Mouse (Mus musculus) heart, postnatal 0 days (tissue): ENCODE measurements around the gene Agbl4. TPM values are rescaled to one million over a fixed set of nuclear protein-coding genes. Genes with fewer than 3 reads are reported as not detected.

Experiments used
- ATAC-seq: fragments of 200-750 bp; cut with Nextera tagmentation; 2 replicates; pipeline ENCODE4 v1.8.0; 2017; ENCODE audit warnings: low read depth, moderate number of reproducible peaks, moderate library complexity; ENCODE audit not compliant: insufficient read depth
- DNase-seq: peaks from one replicate; pipeline ENCODE4 v3.0.0-alpha.2; 2016; ENCODE audit warnings: low spot score
- H3K27ac ChIP-seq: fragments of 300-500 bp; sonication (generic); 2 replicates; pipeline ENCODE4 v1.5.1; 2014; ENCODE audit warnings: low read depth, mild to moderate bottlenecking
- H3K27me3 ChIP-seq: fragments of 300-500 bp; sonication (generic); 2 replicates; pipeline ENCODE4 v1.6.1; 2014; ENCODE audit warnings: low read length, mixed read lengths; ENCODE audit not compliant: control insufficient read depth, insufficient read depth
- H3K36me3 ChIP-seq: fragments of 300-500 bp; sonication (generic); replicated peaks from 2 replicates; pipeline ENCODE4 v1.6.1; 2014; ENCODE audit warnings: low read length, mixed read lengths; ENCODE audit not compliant: control insufficient read depth, insufficient read depth
- H3K4me1 ChIP-seq: fragments of 300-500 bp; sonication (generic); 2 replicates; pipeline ENCODE4 v1.6.1; 2014; ENCODE audit warnings: antibody characterized with exemption; ENCODE audit not compliant: control insufficient read depth, insufficient read depth
- H3K4me2 ChIP-seq: fragments of 300-500 bp; sonication (generic); 2 replicates; pipeline ENCODE4 v1.6.1; 2014; ENCODE audit warnings: low read depth, mild to moderate bottlenecking, low read length, moderate library complexity
- H3K4me3 ChIP-seq: fragments of 300-500 bp; sonication (generic); 2 replicates; pipeline ENCODE4 v1.5.1; 2014; ENCODE audit warnings: low read depth, low read length
- H3K9ac ChIP-seq: fragments of 300-500 bp; sonication (generic); replicated peaks from 2 replicates; pipeline ENCODE4 v1.6.1; 2014; ENCODE audit warnings: low read depth, low read length, mixed read lengths
- H3K9me3 ChIP-seq: fragments of 300-500 bp; sonication (generic); replicated peaks from 2 replicates; pipeline ENCODE4 v1.6.1; 2016; ENCODE audit warnings: low read length; ENCODE audit not compliant: control insufficient read depth
- CTCF ChIP-seq: IDR thresholded peaks from 2 replicates; pipeline ENCODE4 v1.5.1; 2016; ENCODE audit warnings: antibody characterized with exemption, control low read depth, low read depth
- EP300 ChIP-seq: IDR thresholded peaks from 2 replicates; pipeline ENCODE4 v1.6.1; 2016; ENCODE audit warnings: antibody characterized with exemption, low read depth
- WGBS: fragments of 180-500 bp; shearing (Covaris S2); extraction: QIAGEN DNeasy Blood & Tissue Kit; methylation state at CpG from one replicate; pipeline ENCODE4 v1.1.7; 2014; 5-methylcytosine and 5-hydroxymethylcytosine counted together
- polyA plus RNA-seq: library from polyadenylated mRNA; unstranded; fragments of >200 nt; fragmentation: Nextera tagmentation; extraction: Ambion mirVana; gene quantifications from 2 replicates; pipeline ENCODE4 v1.2.1, GENCODE M21; 2015
- total RNA-seq: library from RNA; depleted of rRNA; stranded (reverse); fragments of >200 nt; gene quantifications from 2 replicates; pipeline ENCODE4 v1.2.3, GENCODE M21; 2014; ENCODE audit warnings: low replicate concordance

The Agbl4 gene
- total and polyA plus RNA-seq, 2 experiments from 2014 or later, result 0.55 TPM; not detected in 1

GRCm38 (mm10) chr4:111486187-111486586 lies 1088.7 kb downstream of the Agbl4 start:
- H3K4me1 ChIP-seq, result no peaks in the 10 kb centered on the region
- no peaks in the 10 kb centered on the region for H3K36me3 ChIP-seq
- DNase-seq (no peak), ATAC-seq (no peak)
- no peak overlapping the region for H3K4me2 ChIP-seq
- WGBS, result 71% methylated on average over 5 of the region's 5 CpGs
- no peak overlapping the region for H3K27ac ChIP-seq
- H3K27me3 ChIP-seq, result no peaks in the 10 kb centered on the region
- TF ChIP-seq EP300 (no peak), CTCF (no peak)
- H3K9ac ChIP-seq, result no peak overlapping the region
- no peaks in the 10 kb centered on the region for H3K9me3 ChIP-seq
- H3K4me3 ChIP-seq, result no peak overlapping the region

- 73% methylated on average over 4 of the region's 4 CpGs for WGBS
- Histone ChIP-seq H3K36me3 (no peaks in the 10 kb centered on the region), H3K27me3 (no peaks in the 10 kb centered on the region), H3K4me2 (no peak overlapping the region), H3K9ac (no peak overlapping the region), H3K27ac (no peak overlapping the region), H3K4me3 (no peak overlapping the region), H3K4me1 (no peaks in the 10 kb centered on the region), H3K9me3 (no peaks in the 10 kb centered on the region)
- DNase-seq (no peak), ATAC-seq (no peak)
- TF ChIP-seq CTCF (no peak), EP300 (no peak)
Measured at GRCm38 (mm10) chr4:111487233-111487843, 1089.9 kb downstream of the Agbl4 start.

GRCm38 (mm10) chr4:111493750-111494404 lies 1096.4 kb downstream of the Agbl4 start:
- Histone ChIP-seq H3K9me3 (no peaks in the 10 kb centered on the region), H3K4me1 (no peaks in the 10 kb centered on the region), H3K27ac (no peak overlapping the region), H3K4me3 (no peak overlapping the region), H3K9ac (no peak overlapping the region), H3K27me3 (no peaks in the 10 kb centered on the region), H3K36me3 (no peaks in the 10 kb centered on the region), H3K4me2 (no peak overlapping the region)
- TF ChIP-seq EP300 (no peak), CTCF (peak; percentile 46)
- ATAC-seq (no peak), DNase-seq (no peak)
- 53% methylated on average over 5 of the region's 5 CpGs for WGBS

GRCm38 (mm10) chr4:111495949-111496348 lies 1098.5 kb downstream of the Agbl4 start:
- H3K4me1 ChIP-seq, result no peaks in the 10 kb centered on the region
- H3K9me3 ChIP-seq, result no peaks in the 10 kb centered on the region
- no peaks in the 10 kb centered on the region for H3K36me3 ChIP-seq
- 3% methylated on average over 2 of the region's 2 CpGs for WGBS
- TF ChIP-seq CTCF (peak; percentile 93), EP300 (no peak)
- H3K4me3 ChIP-seq, result no peak overlapping the region
- ATAC-seq, result no peak; the same call in 1 of the 2 replicates
- no peak overlapping the region for H3K27ac ChIP-seq
- H3K9ac ChIP-seq, result no peak overlapping the region
- DNase-seq, result peak; percentile 16
- no peak overlapping the region for H3K4me2 ChIP-seq
- H3K27me3 ChIP-seq, result no peaks in the 10 kb centered on the region

GRCm38 (mm10) chr4:111498751-111499150 lies 1101.3 kb downstream of the Agbl4 start:
- H3K4me1 ChIP-seq, result no peaks in the 10 kb centered on the region
- no peak overlapping the region for H3K27ac ChIP-seq
- 66% methylated on average over 3 of the region's 3 CpGs for WGBS
- no peak overlapping the region for H3K4me3 ChIP-seq
- no peak for ATAC-seq
- H3K4me2 ChIP-seq, result no peak overlapping the region
- TF ChIP-seq CTCF (no peak), EP300 (no peak)
- DNase-seq, result no peak
- H3K36me3 ChIP-seq, result no peaks in the 10 kb centered on the region
- no peaks in the 10 kb centered on the region for H3K27me3 ChIP-seq
- H3K9ac ChIP-seq, result no peak overlapping the region
- no peaks in the 10 kb centered on the region for H3K9me3 ChIP-seq
